Mouse (Mus musculus) large intestine, adult 2 months (tissue): ENCODE data around the gene Cwc25. TPM values are rescaled to one million over a fixed set of nuclear protein-coding genes. Genes with fewer than 3 reads are reported as not detected.

Experiments
- DNase-seq: peaks from one replicate; pipeline ENCODE4 v3.0.0-alpha.2; 2012; ENCODE audit warnings: low read depth, low spot score
- WGBS: fragments of 180-500 bp; shearing (Covaris S2); methylation state at CpG from one replicate; pipeline ENCODE4 v1.1.7; 2018; 5-methylcytosine and 5-hydroxymethylcytosine counted together
- polyA plus RNA-seq: library from polyadenylated mRNA; depleted of rRNA; stranded (reverse); fragments of >200 nt; gene quantifications from 2 replicates; pipeline ENCODE4 v1.2.3, GENCODE M21; 2012; rRNA removed

Gene Cwc25
- polyA plus RNA-seq, 1 experiment: 5.1 TPM

DNA sequence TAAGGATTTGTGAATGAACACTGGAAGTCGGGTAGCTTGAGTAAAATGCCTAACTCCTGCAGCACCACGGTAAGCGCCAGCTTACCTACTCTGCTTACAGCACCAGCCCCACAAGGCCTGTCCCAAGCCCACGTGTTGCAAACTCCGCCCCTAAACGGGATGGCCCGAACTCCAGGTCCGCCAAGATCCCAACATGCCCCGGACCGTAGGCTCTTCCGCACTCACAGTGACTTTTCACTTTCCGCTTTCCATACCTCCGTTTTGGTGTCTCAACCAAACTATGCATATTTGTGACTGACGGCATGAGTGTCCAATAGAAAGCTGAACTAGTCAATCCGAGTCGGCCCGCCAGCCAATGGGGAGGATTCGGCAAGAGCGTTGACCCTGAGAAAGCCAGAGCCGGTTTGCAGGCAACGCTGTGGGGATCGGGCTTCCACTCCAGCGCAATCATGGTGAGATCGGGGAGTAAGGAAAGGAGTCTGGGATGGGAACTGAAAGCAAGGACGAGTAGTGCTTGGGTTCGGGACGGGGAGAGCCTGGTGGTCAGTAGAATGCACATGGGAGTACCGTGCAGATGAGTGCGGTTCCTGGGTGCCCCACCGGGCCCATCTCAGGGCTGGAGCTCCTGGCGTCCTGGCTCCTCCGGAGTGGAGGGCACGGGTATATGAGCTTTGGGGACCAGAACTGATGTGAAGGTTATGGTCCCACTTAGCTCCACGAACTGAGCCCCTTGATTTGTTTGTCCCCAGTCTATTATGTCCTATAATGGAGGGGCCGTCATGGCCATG lies 63.1 kb downstream of the Cwc25 start, which contains the start of gene Psmb3:
Gene Psmb3, plus strand, starts transcription at position 361 of the 788 bp plus-strand sequence.
- peak; percentile 100 for DNase-seq
- WGBS: under 1% methylated on average over 35 of the region's 35 CpGs

DNA sequence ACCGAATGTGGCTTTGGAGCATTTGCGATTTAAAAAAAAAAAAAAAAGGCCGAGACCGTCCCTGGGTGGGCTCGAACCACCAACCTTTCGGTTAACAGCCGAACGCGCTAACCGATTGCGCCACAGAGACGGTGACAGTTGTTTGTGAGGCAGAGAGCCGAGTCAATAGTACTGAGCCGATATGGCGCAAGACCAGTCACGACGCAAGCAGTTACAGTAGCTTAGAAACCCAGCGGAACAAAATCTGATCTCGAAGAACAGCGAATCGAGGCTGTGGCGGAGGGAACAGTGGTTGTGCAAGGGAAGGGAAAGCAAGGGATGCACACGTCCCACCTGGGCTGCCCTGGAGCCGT lies 64.0 kb downstream of the Cwc25 start:
- under 1% methylated on average over 24 of the region's 24 CpGs for WGBS
- no peak for DNase-seq

GRCm38 (mm10) chr11:97701581-97702392 lies 64.6 kb downstream of the Cwc25 start:
- no peak for DNase-seq
- 57% methylated on average over 15 of the region's 15 CpGs for WGBS

DNA sequence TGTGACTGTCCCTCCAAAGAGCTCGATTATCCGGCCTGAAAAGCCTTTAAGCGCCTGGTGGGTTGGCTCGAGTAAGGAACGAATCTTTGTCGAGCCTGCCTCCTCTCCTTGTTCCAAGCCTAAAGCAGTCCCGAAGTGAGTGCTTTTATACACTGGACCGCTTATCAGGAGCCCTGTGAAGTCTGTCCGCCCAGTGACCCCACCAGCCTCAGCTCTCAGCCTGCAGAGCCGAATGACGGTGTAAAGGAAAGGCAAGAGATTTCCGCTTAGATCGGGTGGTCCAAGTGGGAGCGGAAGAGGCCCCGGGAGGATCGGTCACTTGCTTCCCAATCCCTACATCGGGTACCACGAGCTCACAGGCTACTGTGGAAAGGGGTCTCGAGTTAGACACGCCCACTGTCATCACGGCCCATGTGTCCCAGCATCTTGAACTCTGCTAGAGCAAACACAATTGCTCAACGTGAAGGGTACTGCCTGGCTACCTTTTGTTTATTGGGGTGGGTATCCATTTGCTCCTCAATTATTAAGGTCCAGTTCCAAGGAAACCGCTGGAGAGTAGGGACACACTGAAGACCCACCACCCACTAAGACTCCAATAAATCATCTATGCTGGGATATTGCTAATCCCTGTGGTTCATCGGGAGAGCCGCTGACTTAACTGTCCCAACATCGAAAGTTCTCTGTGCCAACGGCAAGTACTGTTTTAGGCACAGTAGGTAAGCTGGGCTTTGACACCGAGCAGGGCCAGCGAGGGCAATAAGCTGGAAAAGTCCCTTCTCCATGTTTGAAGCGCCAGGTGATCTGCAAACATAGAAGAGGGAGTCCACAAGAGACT lies 65.4 kb downstream of the Cwc25 start:
- no peak for DNase-seq
- 16% methylated on average over 30 of the region's 30 CpGs for WGBS

GRCm38 (mm10) chr11:97700003-97700745 lies 66.2 kb downstream of the Cwc25 start, which contains the start of gene Pcgf2:
Pcgf2 (minus strand) TSS chr11:97700497.
- no peak for DNase-seq
- WGBS: under 1% methylated on average over 85 of the region's 85 CpGs

DNA sequence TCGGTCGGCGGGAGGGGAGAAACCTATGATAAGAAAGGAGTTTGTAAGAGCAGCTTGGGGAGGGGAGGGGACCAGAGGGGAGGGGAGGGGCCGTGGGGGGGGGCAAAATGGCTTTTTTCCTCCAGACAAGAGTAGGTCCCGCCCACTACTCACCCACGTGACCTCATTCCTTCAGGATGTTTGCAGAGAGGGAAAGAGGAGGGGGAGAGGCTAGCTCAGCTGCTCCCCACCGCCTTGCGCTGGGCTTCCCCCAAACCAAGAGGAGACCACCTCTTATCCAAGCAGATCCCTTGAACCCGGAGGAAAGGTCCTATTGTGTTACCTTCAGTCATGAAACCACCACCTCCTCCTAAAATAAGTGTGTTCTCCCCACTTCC lies 66.7 kb downstream of the Cwc25 start:
- no peak for DNase-seq
- 0% methylated on average over 5 of the region's 9 CpGs for WGBS

GRCm38 (mm10) chr11:97698741-97699611 lies 67.4 kb downstream of the Cwc25 start:
- no peak for DNase-seq
- WGBS: under 1% methylated on average over 60 of the region's 63 CpGs

DNA sequence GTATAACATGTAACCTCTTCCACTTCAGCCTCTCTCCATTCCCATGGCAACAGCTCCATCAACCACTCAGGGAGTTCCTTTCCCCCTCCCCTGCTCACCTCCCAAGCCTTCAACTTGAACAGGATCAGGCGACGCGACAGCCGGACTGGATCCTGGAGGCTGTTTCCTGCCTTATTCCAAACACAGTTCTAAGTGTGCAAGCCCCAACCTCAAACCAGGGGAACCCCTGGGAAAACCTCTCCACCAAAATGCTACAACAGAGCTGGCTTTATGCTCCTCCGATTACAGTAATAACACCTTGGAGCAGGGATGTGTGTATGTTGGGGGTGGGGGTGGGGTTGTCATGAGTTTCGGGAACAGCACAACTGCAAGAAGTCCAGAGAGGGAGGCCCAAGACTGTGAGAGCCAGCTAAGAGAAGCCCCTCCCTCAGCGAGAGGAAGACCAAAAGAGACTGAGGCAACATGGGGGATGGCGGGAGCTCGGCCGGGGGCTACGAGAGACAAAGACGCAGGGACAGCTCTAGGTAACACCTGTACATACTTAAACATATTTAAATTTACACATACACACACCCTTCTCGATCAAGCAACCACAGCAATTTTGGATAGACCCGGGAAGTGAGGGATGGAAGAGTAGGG lies 68.3 kb downstream of the Cwc25 start:
- no peak for DNase-seq
- 22% methylated on average over 14 of the region's 14 CpGs for WGBS

DNA sequence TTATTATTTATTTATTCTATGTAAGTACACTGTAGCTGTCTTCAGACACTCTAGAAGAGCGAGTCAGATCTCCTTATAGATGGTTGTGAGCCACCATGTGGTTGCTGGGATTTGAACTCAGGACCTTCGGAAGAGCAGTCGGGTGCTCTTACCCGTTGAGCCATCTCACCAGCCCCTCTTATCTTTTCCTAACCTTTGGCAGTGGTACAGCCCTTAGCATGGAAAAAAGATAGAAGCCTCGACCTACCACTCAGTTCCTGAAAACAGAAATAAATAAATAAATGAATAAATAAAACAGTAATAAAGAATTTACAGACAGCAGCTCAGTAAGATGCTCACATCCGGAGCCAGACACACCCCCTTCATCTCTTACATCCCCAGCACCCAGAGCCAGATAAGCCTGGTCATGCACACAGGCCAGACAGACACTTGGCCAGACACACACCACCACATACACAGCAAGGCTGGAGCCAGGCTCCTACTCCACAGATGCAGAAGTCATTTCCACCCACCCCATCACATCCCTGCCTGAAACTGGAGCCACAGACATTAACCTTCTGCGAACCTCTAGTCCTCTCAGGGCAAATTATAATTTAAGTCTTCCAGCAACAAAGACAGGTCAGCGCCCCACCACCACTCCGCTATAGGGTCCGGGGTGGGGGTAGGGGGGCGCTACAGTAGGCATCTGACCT lies 69.0 kb downstream of the Cwc25 start:
- no peak for DNase-seq
- WGBS: 69% methylated on average over 11 of the region's 11 CpGs

DNA sequence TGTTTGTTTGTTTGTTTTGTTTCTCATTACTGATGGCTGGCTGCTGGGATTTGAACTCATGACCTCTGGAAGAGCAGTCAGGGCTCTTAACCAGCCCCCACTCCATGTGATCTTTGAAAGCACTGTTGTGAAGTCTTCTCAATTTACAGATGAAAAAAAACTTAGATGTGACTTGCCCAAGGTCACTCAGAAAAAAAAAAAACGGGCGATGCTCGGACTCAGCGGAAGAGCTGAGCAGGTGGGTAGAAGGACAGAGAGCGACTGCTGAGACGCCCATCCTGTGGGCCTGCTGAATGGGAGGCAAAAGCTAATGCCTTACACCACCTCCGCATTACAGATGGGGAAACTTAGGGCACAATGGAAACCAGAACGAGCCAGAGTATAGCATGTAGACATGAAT lies 69.7 kb downstream of the Cwc25 start:
- no peak for DNase-seq
- 82% methylated on average over 8 of the region's 8 CpGs for WGBS

- 66% methylated on average over 9 of the region's 9 CpGs for WGBS
- no peak for DNase-seq
Observed at GRCm38 (mm10) chr11:97695712-97696401, 70.5 kb downstream of the Cwc25 start.

Other genes starting within 250 kb of the Cwc25 start
- gene Srcin1, start 190.4 kb downstream of the Cwc25 start, polyA plus RNA-seq: 0.14 and 0.19 TPM in 2 replicates
- gene Epop, start 136.9 kb downstream of the Cwc25 start, polyA plus RNA-seq: 1.2 and 1.5 TPM in 2 replicates
- 15.8 and 23.9 TPM in 2 replicates for gene Mllt6, start 103.1 kb downstream of the Cwc25 start, polyA plus RNA-seq
- gene Cisd3, start 80.7 kb downstream of the Cwc25 start, polyA plus RNA-seq: 318 and 359 TPM in 2 replicates
- 26.2 and 38.3 TPM in 2 replicates for gene Pcgf2, start 66.1 kb downstream of the Cwc25 start, polyA plus RNA-seq
- gene Psmb3, start 63.2 kb downstream of the Cwc25 start, polyA plus RNA-seq: 509 and 538 TPM in 2 replicates
- gene Pip4k2b, start 21.9 kb downstream of the Cwc25 start, polyA plus RNA-seq: 4.5 and 5.3 TPM in 2 replicates
- gene 1700001P01Rik, start 9.4 kb upstream of the Cwc25 start, polyA plus RNA-seq: 0.22 TPM in 1 of 2 replicates, not detected in the other
- gene Rpl23, start 15.9 kb upstream of the Cwc25 start, polyA plus RNA-seq: 115 and 147 TPM in 2 replicates
- gene Lasp1, start 32.4 kb upstream of the Cwc25 start, polyA plus RNA-seq: 251 and 313 TPM in 2 replicates
- 1.2 and 1.4 TPM in 2 replicates for gene B230217C12Rik, start 74.2 kb upstream of the Cwc25 start, polyA plus RNA-seq
- gene Fbxo47, start 117.6 kb upstream of the Cwc25 start, polyA plus RNA-seq: 0.27 and 0.33 TPM in 2 replicates
- gene Plxdc1, start 219.9 kb upstream of the Cwc25 start, polyA plus RNA-seq: 1.3 and 1.6 TPM in 2 replicates
- gene Arl5c, start 229.6 kb upstream of the Cwc25 start, polyA plus RNA-seq: 2.5 and 3.4 TPM in 2 replicates